Mouse (Mus musculus) neutrophil, adult 59 days (primary cell): ENCODE measurements around the gene Rpl3l. TPM values are rescaled to one million over a fixed set of nuclear protein-coding genes. Genes with fewer than 3 reads are reported as not detected.

Source experiments
- total RNA-seq, 2 experiments: library from RNA; stranded (reverse); gene quantifications; 1 replicate in 1 of 2; 2 replicates in 1 of 2; pipeline ENCODE4 v1.2.4; 2023

Rpl3l gene
- 1 to 10 TPM; 1.9 to 2.1 TPM for total RNA-seq

GRCm38 (mm10) chr17:24727618-24728017, at the start of gene Rpl3l:
Gene Rpl3l (plus strand): TSS chr17:24727820.

GRCm38 (mm10) chr17:24689251-24690081, 38.2 kb upstream of the Rpl3l start, which contains the start of gene Syngr3:
Gene Syngr3 (minus strand): TSS chr17:24689955.

GRCm38 (mm10) chr17:24696011-24696697, 31.5 kb upstream of the Rpl3l start, which contains the start of the genes Gfer and Noxo1:
Gene Gfer (minus strand): TSS chr17:24696156.
Gene Noxo1 (plus strand): TSS chr17:24696234.

GRCm38 (mm10) chr17:24706982-24707800, 20.4 kb upstream of the Rpl3l start, which contains the start of gene Tbl3:
Gene Tbl3 (minus strand): TSS chr17:24707660.

GRCm38 (mm10) chr17:24717943-24718342, 9.7 kb upstream of the Rpl3l start, which contains the start of the genes Rnf151 and Rps2:
Gene Rnf151 (minus strand): TSS chr17:24718063.
Gene Rps2 (plus strand): TSS chr17:24718116.

GRCm38 (mm10) chr17:24724184-24724583, 3.4 kb upstream of the Rpl3l start, which contains the start of gene Ndufb10:
Gene Ndufb10 (minus strand): TSS chr17:24724478.

GRCm38 (mm10) chr17:24736330-24737051, 8.9 kb downstream of the Rpl3l start, which contains the start of gene Msrb1:
Gene Msrb1 (plus strand): TSS chr17:24736642.

GRCm38 (mm10) chr17:24752415-24753394, 25.1 kb downstream of the Rpl3l start, which contains the start of gene Hs3st6:
Gene Hs3st6 (plus strand): TSS chr17:24752988.

Other genes with a start within 250 kb of the Rpl3l start
- gene Mlst8, start 248.7 kb upstream of the Rpl3l start, total RNA-seq, result 10 to 100 TPM; 42.8 to 46.1 TPM
- not detected for gene Caskin1, start 239.2 kb upstream of the Rpl3l start, total RNA-seq
- gene Traf7, start 199.9 kb upstream of the Rpl3l start, total RNA-seq, result 100 to 1,000 TPM; 132 to 134 TPM
- 1 to 10 TPM in 1 of 2 experiments, under 1 TPM in 1; 0.95 to 1.1 TPM for gene Rab26, start 193.6 kb upstream of the Rpl3l start, total RNA-seq
- 10 to 100 TPM; 16.1 to 22.7 TPM for gene Pkd1, start 178.0 kb upstream of the Rpl3l start, total RNA-seq
- 10 to 100 TPM; 54.4 to 55.6 TPM for gene Tsc2, start 95.2 kb upstream of the Rpl3l start, total RNA-seq
- gene Nthl1, start 95.1 kb upstream of the Rpl3l start, total RNA-seq, result 1 to 10 TPM; 1.3 to 2.5 TPM
- gene Slc9a3r2, start 77.5 kb upstream of the Rpl3l start, total RNA-seq, result 1 to 10 TPM; 2.1 to 3.1 TPM
- gene Npw, start 69.4 kb upstream of the Rpl3l start, total RNA-seq, result not detected
- gene Zfp598, start 58.1 kb upstream of the Rpl3l start, total RNA-seq, result 10 to 100 TPM; 27.1 to 28.0 TPM
- not detected for gene Syngr3, start 37.9 kb upstream of the Rpl3l start, total RNA-seq
- gene Gfer, start 31.7 kb upstream of the Rpl3l start, total RNA-seq, result 1 to 10 TPM; 7.6 to 9.4 TPM
- 1 to 10 TPM; 1.2 to 1.5 TPM for gene Noxo1, start 31.6 kb upstream of the Rpl3l start, total RNA-seq
- 10 to 100 TPM; 16.4 to 16.5 TPM for gene Tbl3, start 20.2 kb upstream of the Rpl3l start, total RNA-seq
- not detected for gene Rnf151, start 9.8 kb upstream of the Rpl3l start, total RNA-seq
- 100 to 1,000 TPM; 535 to 536 TPM for gene Rps2, start 9.7 kb upstream of the Rpl3l start, total RNA-seq
- gene Ndufb10, start 3.3 kb upstream of the Rpl3l start, total RNA-seq, result 10 to 100 TPM; 65.0 to 72.7 TPM
- gene Msrb1, start 8.8 kb downstream of the Rpl3l start, total RNA-seq, result 1,000 to 10,000 TPM; 1,180 to 1,230 TPM
- gene Hs3st6, start 25.2 kb downstream of the Rpl3l start, total RNA-seq, result not detected
- gene Meiob, start 76.5 kb downstream of the Rpl3l start, total RNA-seq, result not detected
- 10 to 100 TPM; 46.5 to 47.8 TPM for gene Hagh, start 112.3 kb downstream of the Rpl3l start, total RNA-seq
- 1 to 10 TPM; 3.7 to 4.0 TPM for gene Fahd1, start 122.5 kb downstream of the Rpl3l start, total RNA-seq
- under 1 TPM; 0.18 to 0.75 TPM for gene Igfals, start 138.2 kb downstream of the Rpl3l start, total RNA-seq
- 10 to 100 TPM; 39.3 to 50.6 TPM for gene Nubp2, start 158.5 kb downstream of the Rpl3l start, total RNA-seq
- 10 to 100 TPM; 24.0 to 27.7 TPM for gene Spsb3, start 158.8 kb downstream of the Rpl3l start, total RNA-seq
- 10 to 100 TPM; 12.1 to 16.3 TPM for gene Eme2, start 167.3 kb downstream of the Rpl3l start, total RNA-seq
- 10 to 100 TPM; 19.0 to 21.1 TPM for gene Mrps34, start 167.3 kb downstream of the Rpl3l start, total RNA-seq
- 10 to 100 TPM; 19.8 to 20.9 TPM for gene Nme3, start 168.7 kb downstream of the Rpl3l start, total RNA-seq
- gene Mapk8ip3, start 209.2 kb downstream of the Rpl3l start, total RNA-seq, result 10 to 100 TPM; 64.6 to 76.0 TPM
- 10 to 100 TPM; 37.2 to 45.7 TPM for gene Jpt2, start 232.9 kb downstream of the Rpl3l start, total RNA-seq